Mouse (Mus musculus) E14TG2a.4 (cell line): Measurements from ENCODE around the gene Elob.
A peak's percentile ranks its signal among the peaks of the same experiment; 100 is the strongest.

ENCODE experiments used
- H3K27me3 ChIP-seq: 2 replicates; pipeline ENCODE4 v1.6.1; 2014; ENCODE audit warnings: low read length, control low read depth; ENCODE audit not compliant: insufficient read depth
- H3K36me3 ChIP-seq: 2 replicates; pipeline ENCODE4 v1.6.1; 2014; ENCODE audit warnings: low read length, control low read depth; ENCODE audit not compliant: insufficient read depth
- H3K4me1 ChIP-seq: replicated peaks from 2 replicates; pipeline ENCODE4 v1.6.1; 2014; ENCODE audit warnings: low read depth, low read length, control low read depth
- H3K4me3 ChIP-seq: replicated peaks from 2 replicates; pipeline ENCODE4 v1.5.1; 2014; ENCODE audit warnings: mild to moderate bottlenecking, low read length
- H3K9me3 ChIP-seq: 2 replicates; pipeline ENCODE4 v1.6.1; 2014; ENCODE audit warnings: low read length, control low read depth
- CTCF ChIP-seq: conservative IDR thresholded peaks from 2 replicates; pipeline ENCODE4 v1.5.1; 2014; ENCODE audit warnings: low read length
- NANOG ChIP-seq: IDR thresholded peaks from 2 replicates; pipeline ENCODE4 v1.6.1; 2014; ENCODE audit warnings: borderline replicate concordance, low read length, mixed read lengths
- POU5F1 ChIP-seq: IDR thresholded peaks from 2 replicates; pipeline ENCODE4 v1.6.1; 2014; ENCODE audit warnings: low read length, borderline replicate concordance

Elob gene

DNA sequence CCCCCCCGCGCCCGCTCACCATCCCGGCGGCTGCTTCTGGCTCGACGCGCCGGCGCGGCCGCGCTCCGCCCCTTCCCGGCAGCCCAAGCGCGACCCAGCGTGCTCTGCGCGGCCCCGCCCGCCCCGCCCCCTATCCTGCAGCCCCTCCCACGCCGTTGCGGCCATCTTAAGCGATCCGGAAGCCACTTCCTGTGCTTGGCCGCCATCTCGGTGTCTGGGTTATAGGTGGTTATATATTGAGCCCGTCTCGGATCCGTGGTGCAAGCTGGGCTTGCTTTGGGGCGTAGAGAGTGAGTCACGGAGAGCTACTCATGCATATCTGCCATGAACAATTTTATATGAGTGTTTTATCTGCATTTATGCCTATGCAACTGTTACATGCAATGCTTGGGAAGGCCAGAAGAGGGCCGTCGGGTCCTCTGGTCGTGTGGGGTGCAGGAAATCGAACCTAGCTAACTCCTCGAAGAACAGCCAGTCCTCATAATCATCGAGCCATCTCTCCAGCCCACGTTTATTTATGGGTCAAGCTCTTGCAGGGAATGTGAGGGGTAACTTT lies at the start of gene Elob:
Gene Elob, minus strand, starts transcription at position 73 of the 556 bp plus-strand sequence.
- Histone ChIP-seq H3K4me3 (peak within 1 kb of the TSS; percentile 92), H3K4me1 (peaks cover 49% of the 10 kb centered on the region), H3K9me3 (peaks cover 4% of the 10 kb centered on the region; the same call in 1 of the 2 replicates), H3K36me3 (peaks cover 36% of the 10 kb centered on the region), H3K27me3 (peaks cover 5% of the 10 kb centered on the region)
- TF ChIP-seq CTCF = peak; percentile 71
- no peak for TF ChIP-seq POU5F1
- TF ChIP-seq NANOG = no peak

DNA sequence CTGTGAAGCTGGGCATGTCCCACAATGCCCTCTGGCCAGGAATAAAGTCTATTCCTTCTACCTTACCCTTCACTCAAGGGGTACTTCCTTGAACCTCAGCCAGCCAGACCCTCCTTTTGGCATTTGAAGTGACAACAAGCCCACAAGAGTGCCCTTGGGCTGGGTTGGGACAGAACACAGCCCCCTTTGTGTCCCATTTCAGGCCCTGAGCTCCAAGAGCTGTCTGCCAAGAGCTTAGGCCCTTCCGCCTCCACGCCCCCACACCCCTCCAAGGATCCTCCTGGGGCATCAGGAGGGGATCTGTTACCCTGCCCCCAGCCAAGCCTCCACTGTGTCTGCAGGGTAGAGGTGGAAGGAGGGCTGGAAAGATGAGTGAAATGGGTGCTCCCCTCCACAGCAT lies 48.2 kb upstream of the Elob start:
- H3K36me3 ChIP-seq = no peaks in the 10 kb centered on the region
- H3K27me3 ChIP-seq = no peaks in the 10 kb centered on the region
- H3K4me1 ChIP-seq = no peaks in the 10 kb centered on the region
- TF ChIP-seq POU5F1 (no peak), NANOG (no peak), CTCF (no peak)
- H3K4me3 ChIP-seq = no peak overlapping the region
- H3K9me3 ChIP-seq = peaks cover 38% of the 10 kb centered on the region

DNA sequence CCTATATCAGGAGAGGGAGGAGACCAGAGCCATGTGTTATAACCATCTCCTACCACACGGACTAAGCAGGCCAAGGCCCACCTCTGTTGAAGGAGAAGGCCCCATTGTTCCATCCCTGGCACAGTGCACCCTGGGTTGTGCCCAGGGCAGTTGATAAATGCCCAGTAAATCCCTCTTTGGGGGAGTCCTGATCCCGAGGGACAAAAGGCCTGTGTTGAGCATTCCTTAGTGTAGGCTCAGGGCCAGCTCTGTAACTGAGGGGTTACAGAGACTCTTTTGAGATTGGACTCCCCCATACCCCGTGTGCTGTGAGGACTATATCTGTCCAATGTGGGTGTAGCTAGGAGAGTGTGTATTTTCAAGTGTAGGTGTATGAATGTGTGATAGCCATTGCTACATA lies 47.8 kb upstream of the Elob start:
- no peaks in the 10 kb centered on the region for H3K36me3 ChIP-seq
- no peaks in the 10 kb centered on the region for H3K27me3 ChIP-seq
- H3K4me1 ChIP-seq = no peaks in the 10 kb centered on the region
- TF ChIP-seq POU5F1 = no peak
- no peak for TF ChIP-seq CTCF
- no peak for TF ChIP-seq NANOG
- no peak overlapping the region for H3K4me3 ChIP-seq
- peaks cover 38% of the 10 kb centered on the region for H3K9me3 ChIP-seq

DNA sequence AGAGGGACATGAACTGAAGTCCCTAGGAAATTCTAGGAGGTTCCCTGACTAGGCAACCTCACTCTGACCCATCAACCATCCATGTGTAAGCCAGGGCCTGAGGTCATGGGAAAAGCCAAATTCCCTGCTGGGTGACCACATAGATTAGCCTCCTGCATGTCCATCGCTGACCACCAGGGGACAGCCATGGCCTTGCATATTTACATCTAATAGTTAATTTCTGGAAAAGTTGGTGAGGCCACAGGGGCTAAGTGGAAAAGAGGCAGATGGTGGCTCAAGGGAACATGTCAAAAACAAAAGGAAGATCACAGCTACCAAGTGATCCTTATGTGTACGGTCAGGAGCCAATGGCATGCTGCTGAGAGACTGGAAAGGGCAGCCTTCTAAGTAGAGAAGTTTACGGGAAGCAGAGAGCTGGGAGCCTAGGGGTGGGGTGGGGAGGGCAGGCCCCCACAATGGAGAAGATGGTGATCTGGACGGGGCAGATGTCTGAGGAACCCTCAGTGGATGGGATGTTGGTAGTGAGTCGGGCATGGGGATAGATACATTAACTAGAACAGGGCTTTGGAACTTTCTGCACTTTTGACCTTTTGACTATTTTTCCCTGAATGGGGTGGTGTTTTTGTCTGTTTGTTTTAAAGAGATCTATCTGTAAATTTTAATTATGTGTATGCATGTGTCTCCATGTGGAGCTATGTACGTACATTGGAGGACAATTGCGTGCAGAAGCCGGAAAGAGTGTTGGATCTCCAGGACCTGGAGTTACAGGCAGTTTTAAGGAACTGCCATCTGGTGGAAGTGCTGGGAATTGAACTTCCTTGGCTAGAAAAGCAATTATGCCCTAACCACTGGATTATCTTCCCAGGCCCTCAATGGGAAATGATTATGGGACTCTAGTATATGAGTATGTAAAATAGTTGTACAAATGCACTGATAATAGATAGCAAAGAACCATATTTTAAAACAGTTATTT lies 45.2 kb upstream of the Elob start:
- no peaks in the 10 kb centered on the region for H3K36me3 ChIP-seq
- no peaks in the 10 kb centered on the region for H3K4me1 ChIP-seq
- H3K27me3 ChIP-seq = peaks cover 2% of the 10 kb centered on the region
- H3K9me3 ChIP-seq = peaks cover 38% of the 10 kb centered on the region
- no peak overlapping the region for H3K4me3 ChIP-seq
- TF ChIP-seq CTCF (peak; percentile 57), POU5F1 (no peak)

DNA sequence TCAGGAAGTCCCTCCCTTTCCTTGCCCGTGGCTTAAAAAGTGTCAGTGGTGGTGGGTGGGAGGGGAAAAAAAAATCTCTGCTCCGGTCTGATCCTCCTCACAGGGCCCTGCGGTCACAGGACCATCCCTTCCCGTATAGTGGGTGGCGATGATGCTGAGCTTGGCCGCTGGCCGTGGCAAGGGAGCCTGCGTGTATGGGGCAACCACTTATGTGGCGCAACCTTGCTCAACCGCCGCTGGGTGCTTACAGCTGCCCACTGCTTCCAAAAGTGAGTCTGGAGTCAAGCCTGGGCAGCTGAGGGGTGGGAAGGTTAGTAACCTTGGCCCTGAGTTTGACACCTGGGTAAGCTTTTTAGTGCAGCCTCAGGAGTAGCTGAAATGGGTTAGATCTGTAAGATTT lies 39.6 kb upstream of the Elob start:
- TF ChIP-seq POU5F1 (no peak), NANOG (no peak), CTCF (no peak)
- no peaks in the 10 kb centered on the region for H3K36me3 ChIP-seq
- peaks cover 10% of the 10 kb centered on the region for H3K4me1 ChIP-seq
- H3K27me3 ChIP-seq = peaks cover 6% of the 10 kb centered on the region
- H3K9me3 ChIP-seq = peaks cover 4% of the 10 kb centered on the region; the same call in 1 of the 2 replicates
- peak overlapping the region; percentile 52; the same call in 1 of the 2 replicates for H3K4me3 ChIP-seq

DNA sequence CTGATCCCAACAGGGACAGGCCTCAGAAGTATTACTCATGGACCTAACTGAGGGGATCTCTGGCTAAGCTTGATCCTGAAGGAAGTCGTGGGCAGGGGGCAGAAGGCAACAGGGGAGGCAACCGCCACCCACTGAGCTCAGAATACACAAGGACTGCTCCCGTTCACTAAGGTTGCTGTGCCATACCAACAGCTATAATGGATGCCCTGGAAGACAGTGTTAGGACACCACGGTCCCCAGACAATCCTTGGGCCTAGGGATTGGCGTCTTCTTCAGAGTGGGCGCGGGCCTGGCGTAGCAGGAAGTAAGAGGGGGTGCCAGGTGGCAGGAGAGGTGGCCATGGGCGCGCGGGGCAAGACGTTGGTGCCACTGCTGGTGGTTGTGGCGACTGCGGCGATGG lies 38.8 kb upstream of the Elob start, which contains the start of gene Prss21:
Gene Prss21, plus strand, starts transcription at position 301 of the 400 bp plus-strand sequence.
- H3K9me3 ChIP-seq = peaks cover 4% of the 10 kb centered on the region; the same call in 1 of the 2 replicates
- TF ChIP-seq POU5F1 = no peak
- TF ChIP-seq NANOG = no peak
- no peak for TF ChIP-seq CTCF
- peak within 1 kb of the TSS; percentile 52 for H3K4me3 ChIP-seq
- H3K4me1 ChIP-seq = peaks cover 10% of the 10 kb centered on the region
- peaks cover 6% of the 10 kb centered on the region for H3K27me3 ChIP-seq
- no peaks in the 10 kb centered on the region for H3K36me3 ChIP-seq

DNA sequence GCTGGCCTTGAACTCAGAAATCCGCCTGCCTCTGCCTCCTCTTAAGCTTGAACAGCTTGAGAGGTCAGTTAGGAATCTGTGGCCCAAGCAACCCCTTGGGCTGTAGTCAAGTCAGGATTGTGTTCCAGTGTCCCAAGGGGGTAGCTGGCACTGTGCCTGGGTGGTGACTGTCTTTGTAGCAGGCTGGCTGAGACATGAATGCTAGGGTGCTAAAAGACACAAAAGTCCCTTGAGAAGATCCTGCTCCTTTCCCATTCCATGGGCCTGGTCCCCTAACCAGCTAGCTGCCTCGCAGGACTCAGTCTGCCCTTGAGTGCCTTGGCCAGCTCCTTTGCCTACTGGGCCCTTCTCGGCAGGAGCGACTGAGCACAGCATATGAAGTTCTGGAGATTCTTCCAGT lies 34.0 kb upstream of the Elob start:
- H3K9me3 ChIP-seq = peaks cover 4% of the 10 kb centered on the region; the same call in 1 of the 2 replicates
- peaks cover 4% of the 10 kb centered on the region for H3K4me1 ChIP-seq
- TF ChIP-seq POU5F1 = no peak
- TF ChIP-seq CTCF = no peak
- no peak for TF ChIP-seq NANOG
- no peak overlapping the region for H3K4me3 ChIP-seq
- H3K27me3 ChIP-seq = no peaks in the 10 kb centered on the region
- H3K36me3 ChIP-seq = no peaks in the 10 kb centered on the region

DNA sequence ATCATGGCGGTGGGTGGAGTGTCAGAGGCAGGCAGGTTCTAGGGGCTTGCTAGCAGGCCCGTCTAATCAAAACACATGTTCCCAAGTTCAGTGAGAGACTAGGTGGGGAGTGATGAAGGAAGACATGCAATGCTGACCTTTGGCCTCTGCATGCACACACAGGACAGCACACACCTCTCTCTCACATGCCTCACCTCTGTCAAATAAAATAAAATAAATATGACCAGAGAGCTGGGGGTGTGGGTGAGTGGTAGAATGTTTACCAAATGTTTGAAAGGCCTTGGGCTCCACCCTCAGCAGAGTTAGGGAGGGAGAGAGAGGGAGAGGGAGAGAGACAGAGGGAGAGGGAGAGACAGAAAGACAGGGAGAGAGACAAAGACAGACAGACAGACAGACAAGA lies 29.0 kb upstream of the Elob start:
- TF ChIP-seq POU5F1 (no peak), NANOG (no peak), CTCF (no peak)
- H3K27me3 ChIP-seq = peaks cover 4% of the 10 kb centered on the region; the same call in 1 of the 2 replicates
- H3K4me3 ChIP-seq = no peak overlapping the region
- H3K4me1 ChIP-seq = 0 out of 2 replicates have a peak, but pooled peaks cover 3% of the 10 kb centered on the region
- no peaks in the 10 kb centered on the region for H3K36me3 ChIP-seq
- H3K9me3 ChIP-seq = no peaks in the 10 kb centered on the region
